Mouse (Mus musculus) lung, embryonic 16.5 days (tissue): ENCODE measurements around the gene Cryzl1. TPM values are rescaled to one million over a fixed set of nuclear protein-coding genes. Genes with fewer than 3 reads are reported as not detected.

Experiments
- ATAC-seq: fragments of 200-750 bp; cut with Nextera tagmentation; 2 replicates; pipeline ENCODE4 v1.8.0; 2017; ENCODE audit warnings: low read depth, mild to moderate bottlenecking, moderate library complexity
- H3K27ac ChIP-seq: fragments of 300-500 bp; sonication (generic); 2 replicates; pipeline ENCODE4 v1.5.1; 2014; ENCODE audit warnings: mild to moderate bottlenecking, control low read depth, low read length
- H3K27me3 ChIP-seq: fragments of 300-500 bp; sonication (generic); 2 replicates; pipeline ENCODE4 v1.6.1; 2014; ENCODE audit warnings: low read depth, low read length, mixed read lengths; ENCODE audit not compliant: control insufficient read depth, insufficient read depth
- H3K36me3 ChIP-seq: fragments of 300-500 bp; sonication (generic); 2 replicates; pipeline ENCODE4 v1.6.1; 2014; ENCODE audit warnings: low read length; ENCODE audit not compliant: control insufficient read depth, insufficient read depth
- H3K4me1 ChIP-seq: fragments of 300-500 bp; sonication (generic); replicated peaks from 2 replicates; pipeline ENCODE4 v1.6.1; 2014; ENCODE audit warnings: low read length, mixed read lengths; ENCODE audit not compliant: control insufficient read depth, insufficient read depth
- H3K4me2 ChIP-seq: fragments of 300-500 bp; sonication (generic); 2 replicates; pipeline ENCODE4 v1.6.1; 2014; ENCODE audit warnings: low read depth, low read length, control low read depth
- H3K4me3 ChIP-seq: fragments of 300-500 bp; sonication (generic); 2 replicates; pipeline ENCODE4 v1.5.1; 2014; ENCODE audit warnings: mild to moderate bottlenecking, low read length, control low read depth
- H3K9ac ChIP-seq: fragments of 300-500 bp; sonication (generic); 2 replicates; pipeline ENCODE4 v1.6.1; 2014; ENCODE audit warnings: low read length, control low read depth
- H3K9me3 ChIP-seq: fragments of 300-500 bp; sonication (generic); 2 replicates; pipeline ENCODE4 v1.6.1; 2016; ENCODE audit warnings: low read length; ENCODE audit not compliant: control insufficient read depth
- WGBS: fragments of 180-500 bp; shearing (Covaris S2); extraction: QIAGEN DNeasy Blood & Tissue Kit; methylation state at CpG from one replicate; pipeline ENCODE4 v1.1.7; 2014; 5-methylcytosine and 5-hydroxymethylcytosine counted together
- polyA plus RNA-seq: library from polyadenylated mRNA; unstranded; fragments of >200 nt; fragmentation: Nextera tagmentation; extraction: Ambion mirVana; gene quantifications from 2 replicates; pipeline ENCODE4 v1.2.1, GENCODE M21; 2015

Cryzl1 gene
- polyA plus RNA-seq, 1 experiment from 2014 or later = 75.1 TPM

GRCm38 (mm10) chr16:91746101-91746950, 17.6 kb upstream of the Cryzl1 start:
- no peaks in the 10 kb centered on the region for H3K9me3 ChIP-seq
- H3K9ac ChIP-seq = no peak overlapping the region
- peaks cover 12% of the 10 kb centered on the region for H3K4me1 ChIP-seq
- WGBS = 44% methylated on average over 14 of the region's 14 CpGs
- ATAC-seq = peak; percentile 78; the same call in 1 of the 2 replicates
- no peak overlapping the region for H3K4me2 ChIP-seq
- H3K27ac ChIP-seq = no peak overlapping the region
- H3K4me3 ChIP-seq = no peak overlapping the region
- no peaks in the 10 kb centered on the region for H3K36me3 ChIP-seq
- H3K27me3 ChIP-seq = no peaks in the 10 kb centered on the region

GRCm38 (mm10) chr16:91743055-91743454, 14.3 kb upstream of the Cryzl1 start:
- H3K27ac ChIP-seq = no peak overlapping the region
- H3K27me3 ChIP-seq = no peaks in the 10 kb centered on the region
- peaks cover 16% of the 10 kb centered on the region for H3K4me1 ChIP-seq
- ATAC-seq = no peak
- H3K4me3 ChIP-seq = no peak overlapping the region
- no peak overlapping the region for H3K9ac ChIP-seq
- H3K4me2 ChIP-seq = no peak overlapping the region
- H3K36me3 ChIP-seq = no peaks in the 10 kb centered on the region
- H3K9me3 ChIP-seq = no peaks in the 10 kb centered on the region
- WGBS = 66% methylated on average over 7 of the region's 7 CpGs

- Histone ChIP-seq H3K27ac (no peak overlapping the region), H3K4me3 (no peak overlapping the region), H3K27me3 (no peaks in the 10 kb centered on the region), H3K4me1 (peaks cover 9% of the 10 kb centered on the region), H3K36me3 (no peaks in the 10 kb centered on the region), H3K9me3 (no peaks in the 10 kb centered on the region), H3K9ac (no peak overlapping the region), H3K4me2 (no peak overlapping the region)
- ATAC-seq = no peak
- 66% methylated on average over 7 of the region's 7 CpGs for WGBS
These were observed 12.1 kb upstream of the Cryzl1 start for GRCm38 (mm10) chr16:91740918-91741255.

- Histone ChIP-seq H3K27ac (no peak overlapping the region), H3K4me2 (no peak overlapping the region), H3K4me1 (0 out of 2 replicates have a peak, but pooled peaks cover 5% of the 10 kb centered on the region), H3K4me3 (no peak overlapping the region), H3K9me3 (no peaks in the 10 kb centered on the region), H3K27me3 (no peaks in the 10 kb centered on the region), H3K9ac (no peak overlapping the region), H3K36me3 (no peaks in the 10 kb centered on the region)
- 57% methylated on average over 8 of the region's 8 CpGs for WGBS
- ATAC-seq = no peak
These were observed 11.6 kb upstream of the Cryzl1 start for GRCm38 (mm10) chr16:91740184-91740917.

DNA sequence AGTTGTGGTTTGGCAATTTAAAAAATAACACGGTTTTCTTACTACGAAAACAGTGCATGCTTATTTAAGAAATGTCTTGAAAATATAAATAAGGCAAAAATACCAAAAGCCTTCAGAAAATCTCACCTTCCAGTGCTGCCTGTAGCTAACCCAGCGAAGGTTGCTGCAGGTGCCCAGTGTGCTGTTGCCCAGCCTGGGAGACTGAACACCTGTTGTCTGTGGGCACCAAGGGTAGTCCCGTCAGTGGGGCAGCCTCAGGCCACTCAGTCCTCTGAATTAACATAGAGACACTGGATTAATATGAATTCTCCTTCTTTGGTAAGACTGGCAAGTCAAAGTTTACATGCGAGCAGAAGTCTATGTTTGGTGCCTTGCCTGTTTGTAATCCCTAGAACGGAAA, 9.7 kb upstream of the Cryzl1 start:
- Histone ChIP-seq H3K9ac (no peak overlapping the region), H3K4me2 (no peak overlapping the region), H3K27me3 (no peaks in the 10 kb centered on the region), H3K27ac (no peak overlapping the region), H3K4me3 (no peak overlapping the region), H3K9me3 (no peaks in the 10 kb centered on the region), H3K36me3 (no peaks in the 10 kb centered on the region), H3K4me1 (0 out of 2 replicates have a peak, but pooled peaks cover 5% of the 10 kb centered on the region)
- ATAC-seq = no peak
- WGBS = 71% methylated on average over 6 of the region's 6 CpGs

DNA sequence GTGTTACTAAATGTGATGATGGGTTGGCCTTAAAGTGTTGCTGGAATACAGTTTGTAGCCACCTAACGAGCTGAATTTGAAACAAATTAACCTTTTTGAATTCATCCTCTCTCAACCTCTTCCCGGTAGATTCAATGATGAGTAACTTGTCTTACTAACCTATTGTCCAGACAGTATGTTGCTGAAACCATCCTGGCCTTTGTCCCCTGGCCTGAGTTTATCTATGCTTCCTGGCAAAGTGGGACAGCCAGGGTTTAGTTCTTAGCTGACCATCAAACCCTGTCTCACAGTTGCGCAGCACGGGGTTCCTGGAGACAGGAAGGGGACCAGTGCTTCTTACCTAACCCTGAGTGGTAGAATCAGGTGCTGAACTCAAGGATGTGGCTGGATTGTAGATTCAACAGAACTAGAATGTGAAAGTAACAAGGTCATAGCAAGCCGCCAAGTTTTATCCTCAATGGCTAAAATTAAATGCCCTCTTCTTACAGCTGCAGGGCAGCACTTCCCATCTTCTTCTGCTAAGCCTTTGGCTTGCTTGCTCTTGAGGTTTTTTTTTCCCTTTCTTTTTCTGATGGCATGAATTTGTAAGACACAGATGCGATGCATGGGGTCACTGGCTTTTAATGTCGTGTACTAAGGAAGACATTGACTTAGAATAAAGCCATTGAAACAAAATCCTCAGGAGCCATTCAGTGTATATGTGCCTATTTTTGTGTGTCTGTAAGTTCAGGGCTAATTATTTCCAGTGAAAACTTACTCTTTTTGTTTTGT, 7.5 kb upstream of the Cryzl1 start:
- Histone ChIP-seq H3K36me3 (no peaks in the 10 kb centered on the region), H3K9ac (no peak overlapping the region), H3K4me2 (no peak overlapping the region), H3K4me1 (0 out of 2 replicates have a peak, but pooled peaks cover 5% of the 10 kb centered on the region), H3K9me3 (no peaks in the 10 kb centered on the region), H3K27ac (no peak overlapping the region), H3K27me3 (no peaks in the 10 kb centered on the region), H3K4me3 (no peak overlapping the region)
- 77% methylated on average over 7 of the region's 7 CpGs for WGBS
- ATAC-seq = no peak

DNA sequence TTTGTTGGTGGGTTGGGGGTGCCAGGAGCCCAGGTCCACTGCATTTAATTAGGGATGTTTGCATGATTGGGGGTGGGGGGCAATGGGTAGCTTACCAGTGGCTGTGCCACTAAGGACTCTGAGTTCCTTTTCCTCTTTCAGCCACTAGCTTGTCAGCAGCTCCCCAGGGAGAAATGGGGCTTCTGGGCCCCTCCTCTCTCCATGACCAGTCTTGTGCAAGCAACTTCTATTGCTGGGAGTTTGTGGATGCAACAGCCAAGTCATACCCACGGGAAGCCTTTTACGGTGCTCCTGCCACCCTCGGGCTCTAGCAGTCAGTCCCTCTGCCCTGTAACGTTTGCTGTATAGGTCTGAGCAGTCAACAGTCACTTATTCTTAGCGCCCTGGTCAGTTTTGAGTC, 6.0 kb upstream of the Cryzl1 start:
- Histone ChIP-seq H3K4me3 (no peak overlapping the region), H3K27me3 (no peaks in the 10 kb centered on the region), H3K27ac (no peak overlapping the region), H3K9me3 (no peaks in the 10 kb centered on the region), H3K36me3 (no peaks in the 10 kb centered on the region), H3K4me2 (no peak overlapping the region), H3K9ac (no peak overlapping the region), H3K4me1 (peaks cover 6% of the 10 kb centered on the region; the same call in 1 of the 2 replicates)
- ATAC-seq = no peak
- WGBS = 68% methylated on average over 5 of the region's 5 CpGs

DNA sequence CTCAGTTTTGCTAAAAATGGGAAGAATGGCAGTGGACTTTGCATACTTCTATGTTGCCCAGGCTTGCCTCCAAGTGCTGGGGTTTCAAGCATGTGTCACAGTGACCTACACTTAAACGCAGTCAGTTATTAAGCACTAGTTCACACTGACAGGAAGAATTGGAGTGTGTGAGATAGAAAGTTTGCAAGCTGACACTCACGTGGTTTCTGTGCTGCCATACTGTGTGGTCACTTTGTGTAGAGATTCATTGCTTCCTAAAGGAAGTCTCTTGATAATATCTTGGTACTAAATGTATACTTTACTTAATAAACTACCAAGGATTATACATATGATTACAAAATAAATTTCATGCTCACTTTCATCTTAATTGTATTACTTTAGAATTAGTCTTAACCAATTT, 4.0 kb upstream of the Cryzl1 start:
- no peak for ATAC-seq
- Histone ChIP-seq H3K36me3 (no peaks in the 10 kb centered on the region), H3K4me3 (no peak overlapping the region), H3K9ac (no peak overlapping the region), H3K27ac (no peak overlapping the region), H3K9me3 (no peaks in the 10 kb centered on the region), H3K4me2 (no peak overlapping the region), H3K4me1 (peaks cover 3% of the 10 kb centered on the region; the same call in 1 of the 2 replicates), H3K27me3 (no peaks in the 10 kb centered on the region)
- 64% methylated on average over 2 of the region's 2 CpGs for WGBS

- peaks cover 14% of the 10 kb centered on the region for H3K4me1 ChIP-seq
- peak overlapping the region; percentile 87 for H3K9ac ChIP-seq
- H3K27ac ChIP-seq = peak overlapping the region; percentile 89; the same call in 1 of the 2 replicates
- H3K27me3 ChIP-seq = no peaks in the 10 kb centered on the region
- ATAC-seq = no peak
- no peaks in the 10 kb centered on the region for H3K36me3 ChIP-seq
- WGBS = 1% methylated on average over 11 of the region's 11 CpGs
- peak overlapping the region; percentile 84 for H3K4me3 ChIP-seq
- no peaks in the 10 kb centered on the region for H3K9me3 ChIP-seq
- H3K4me2 ChIP-seq = peak overlapping the region; percentile 75
These were observed 1.7 kb upstream of the Cryzl1 start for GRCm38 (mm10) chr16:91730446-91730845.
